Mouse (Mus musculus): Measurements from ENCODE around the gene Nosip. TPM values are rescaled to one million over a fixed set of nuclear protein-coding genes. Genes with fewer than 3 reads are reported as not detected.
"Not testable (repeated sequence)": the region's sequence is repeated elsewhere in the genome, so short reads cannot be mapped to it uniquely, and the experiment has no call there.

The Nosip gene
- 62.4 and 63.9 TPM in 2 replicates for polyA plus RNA-seq (2015; fragmentation: Nextera tagmentation; extraction: Ambion mirVana)

- no peaks in the 10 kb centered on the region for H3K36me3 ChIP-seq
- H3K27ac ChIP-seq (replicated peaks): peak within 1 kb of the TSS; percentile 96
- peak; percentile 89 for ATAC-seq (replicated peaks)
- no peaks in the 10 kb centered on the region for H3K9me3 ChIP-seq
- H3K4me3 ChIP-seq: peak within 1 kb of the TSS; percentile 95
- H3K9ac ChIP-seq (replicated peaks): peak within 1 kb of the TSS; percentile 66
- H3K27me3 ChIP-seq: no peaks in the 10 kb centered on the region
- peaks cover 34% of the 10 kb centered on the region for H3K4me1 ChIP-seq
- WGBS: under 1% methylated on average over 31 of the region's 31 CpGs
- peak within 1 kb of the TSS; percentile 56 for H3K4me2 ChIP-seq (replicated peaks)
Measured at GRCm38 (mm10) chr7:45062239-45062835, at the start of gene Nosip, which contains the start of gene Prrg2. TSS of gene Nosip (plus strand) at chr7:45062429. TSS of gene Prrg2 (minus strand) at chr7:45062677.

GRCm38 (mm10) chr7:45012824-45013223 is 49.4 kb upstream of the Nosip start:
- Histone ChIP-seq H3K9ac (replicated peaks) (no peak overlapping the region), H3K27ac (replicated peaks) (no peak overlapping the region), H3K4me2 (replicated peaks) (no peak overlapping the region), H3K4me1 (peaks cover 34% of the 10 kb centered on the region), H3K36me3 (peaks cover 52% of the 10 kb centered on the region), H3K9me3 (no peaks in the 10 kb centered on the region), H3K27me3 (no peaks in the 10 kb centered on the region), H3K4me3 (no peak overlapping the region)
- no peak for ATAC-seq (replicated peaks)
- 88% methylated on average over 4 of the region's 4 CpGs for WGBS

GRCm38 (mm10) chr7:45013366-45014095 is 48.7 kb upstream of the Nosip start:
- Histone ChIP-seq H3K4me3 (no peak overlapping the region), H3K4me1 (peaks cover 37% of the 10 kb centered on the region), H3K4me2 (replicated peaks) (no peak overlapping the region), H3K36me3 (peaks cover 45% of the 10 kb centered on the region), H3K9ac (replicated peaks) (no peak overlapping the region), H3K27ac (replicated peaks) (no peak overlapping the region), H3K9me3 (no peaks in the 10 kb centered on the region), H3K27me3 (no peaks in the 10 kb centered on the region)
- no peak for ATAC-seq (replicated peaks)
- 95% methylated on average over 16 of the region's 16 CpGs for WGBS

GRCm38 (mm10) chr7:45014096-45014451 is 48.2 kb upstream of the Nosip start:
- Histone ChIP-seq H3K4me2 (replicated peaks) (no peak overlapping the region), H3K4me1 (peaks cover 37% of the 10 kb centered on the region), H3K4me3 (no peak overlapping the region), H3K9ac (replicated peaks) (no peak overlapping the region), H3K36me3 (peaks cover 40% of the 10 kb centered on the region), H3K27ac (replicated peaks) (no peak overlapping the region), H3K9me3 (no peaks in the 10 kb centered on the region), H3K27me3 (peaks cover 2% of the 10 kb centered on the region)
- WGBS: 94% methylated on average over 3 of the region's 3 CpGs
- no peak for ATAC-seq (replicated peaks)

- H3K27me3 ChIP-seq: peaks cover 4% of the 10 kb centered on the region
- H3K4me2 ChIP-seq (replicated peaks): peak overlapping the region; percentile 86
- H3K4me3 ChIP-seq: peak overlapping the region; percentile 84
- WGBS: 2% methylated on average over 20 of the region's 20 CpGs
- peak overlapping the region; percentile 69 for H3K27ac ChIP-seq (replicated peaks)
- H3K36me3 ChIP-seq: peaks cover 26% of the 10 kb centered on the region
- no peak for ATAC-seq (replicated peaks)
- H3K4me1 ChIP-seq: peaks cover 37% of the 10 kb centered on the region
- peak overlapping the region; percentile 93 for H3K9ac ChIP-seq (replicated peaks)
- H3K9me3 ChIP-seq: no peaks in the 10 kb centered on the region
Measured at GRCm38 (mm10) chr7:45015344-45015956, 46.8 kb upstream of the Nosip start.

- Histone ChIP-seq H3K27ac (replicated peaks) (peak within 1 kb of the TSS; percentile 81), H3K36me3 (peaks cover 22% of the 10 kb centered on the region), H3K4me2 (replicated peaks) (peak within 1 kb of the TSS; percentile 86), H3K4me3 (peak within 1 kb of the TSS; percentile 84), H3K27me3 (peaks cover 4% of the 10 kb centered on the region), H3K9ac (replicated peaks) (peak within 1 kb of the TSS; percentile 93), H3K9me3 (no peaks in the 10 kb centered on the region), H3K4me1 (peaks cover 37% of the 10 kb centered on the region)
- peak; percentile 95 for ATAC-seq (replicated peaks)
- WGBS: under 1% methylated on average over 69 of the region's 69 CpGs
Measured at GRCm38 (mm10) chr7:45015957-45016612, 46.1 kb upstream of the Nosip start, which contains the start of gene Scaf1. TSS of gene Scaf1 (minus strand) at chr7:45016363.

DNA sequence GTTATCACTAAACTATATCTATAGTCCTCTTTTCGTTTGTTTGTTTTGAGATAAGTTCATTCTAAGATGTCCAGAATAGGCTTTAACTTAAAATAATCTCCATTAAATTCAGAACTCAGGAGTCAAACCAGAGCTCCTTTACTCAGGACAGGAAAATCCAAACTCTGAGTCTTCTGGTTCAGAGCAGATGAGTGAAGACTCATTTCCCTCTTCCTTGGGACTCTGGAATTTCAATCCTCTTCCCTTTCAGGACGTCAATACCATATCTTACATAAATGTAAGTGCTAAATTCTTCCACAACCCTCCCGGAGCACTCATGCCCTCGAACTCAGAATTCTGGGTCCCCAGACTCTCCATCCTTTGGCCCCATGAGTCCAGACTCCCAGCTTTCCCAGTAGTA is 45.5 kb upstream of the Nosip start:
- Histone ChIP-seq H3K4me3 (peak overlapping the region; percentile 84), H3K4me1 (peaks cover 37% of the 10 kb centered on the region), H3K9ac (replicated peaks) (peak overlapping the region; percentile 48), H3K36me3 (peaks cover 15% of the 10 kb centered on the region), H3K4me2 (replicated peaks) (peak overlapping the region; percentile 86), H3K27me3 (peaks cover 4% of the 10 kb centered on the region), H3K9me3 (no peaks in the 10 kb centered on the region), H3K27ac (replicated peaks) (peak overlapping the region; percentile 81)
- ATAC-seq (replicated peaks): no peak
- WGBS: 4% methylated on average over 4 of the region's 4 CpGs

DNA sequence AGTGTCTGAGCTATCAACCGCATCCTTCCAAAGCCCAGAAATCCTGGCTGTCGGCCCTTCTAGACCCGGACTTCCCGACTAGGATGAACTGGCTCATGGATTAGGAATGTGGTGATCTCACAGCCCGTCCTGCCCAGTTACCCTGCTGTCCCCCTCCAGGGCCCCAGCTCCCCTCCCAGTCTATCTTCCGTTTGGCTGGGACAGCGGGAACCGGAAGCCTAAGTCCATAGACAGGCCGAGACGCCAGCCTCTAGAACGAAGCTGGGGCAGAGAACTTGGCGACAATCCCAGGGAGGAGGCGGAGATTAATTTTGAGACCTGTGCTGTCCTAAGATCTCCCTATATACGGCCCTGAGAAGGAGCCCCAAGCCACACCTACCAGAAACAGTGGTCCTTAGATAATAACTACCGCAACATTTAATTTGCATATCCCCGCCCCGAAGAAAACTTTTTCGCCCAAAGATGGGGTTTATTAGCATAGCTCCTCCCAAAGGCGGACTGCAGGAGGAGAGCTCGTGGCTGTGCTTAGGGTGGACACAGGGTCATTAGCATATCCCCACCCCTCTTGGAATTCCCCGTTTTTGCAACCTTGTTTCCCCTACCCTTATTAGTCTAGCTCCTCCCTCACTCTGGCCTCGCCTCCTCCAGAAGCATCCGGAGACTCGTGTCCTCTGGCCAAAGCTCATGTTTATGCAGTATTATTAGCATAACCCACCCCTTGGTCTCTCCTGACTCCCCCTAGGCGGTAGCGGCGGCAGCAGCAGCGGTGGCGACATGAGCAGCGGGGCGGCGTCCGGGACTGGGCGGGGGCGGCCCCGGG is 44.8 kb upstream of the Nosip start, which contains the start of gene Rras:
Rras (plus strand) TSS at position 720 of the 820 bp plus-strand sequence.
- Histone ChIP-seq H3K4me2 (replicated peaks) (peak within 1 kb of the TSS; percentile 86), H3K9ac (replicated peaks) (peak within 1 kb of the TSS; percentile 48)

DNA sequence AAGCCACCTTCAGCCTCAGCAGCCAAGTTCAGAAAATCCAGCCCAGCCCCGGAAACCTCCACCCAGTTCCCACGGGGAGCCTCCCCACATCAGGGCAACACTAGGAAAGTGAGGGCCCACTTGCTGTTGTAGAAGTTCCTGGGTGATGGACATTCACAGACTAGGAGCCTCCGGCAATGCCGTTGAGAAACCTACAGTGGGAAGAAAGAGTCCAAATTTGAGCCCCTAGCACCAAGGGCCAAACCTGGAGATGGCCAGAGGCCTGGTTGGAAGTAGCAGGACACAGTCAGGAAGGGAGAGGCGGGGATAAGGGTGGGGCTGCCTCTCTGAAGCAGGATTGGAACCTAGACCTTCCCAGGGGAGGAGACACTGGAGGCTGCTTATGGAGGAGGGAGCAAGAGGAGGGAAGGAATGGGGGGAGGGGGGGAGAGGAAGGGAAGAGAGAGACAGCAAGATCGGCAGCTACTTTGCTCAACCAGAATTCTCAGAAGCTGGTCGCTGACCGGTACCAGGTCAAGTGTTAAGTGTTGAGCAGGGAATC is 43.1 kb upstream of the Nosip start:
- 48% methylated on average over 8 of the region's 8 CpGs for WGBS
- no peak overlapping the region for H3K4me2 ChIP-seq (replicated peaks)
- H3K27ac ChIP-seq (replicated peaks): no peak overlapping the region

More for the DNA sequence above, 44.8 kb upstream of the Nosip start, which contains the start of gene Rras:
- ATAC-seq (replicated peaks): peak; percentile 71
- peak within 1 kb of the TSS; percentile 81 for H3K27ac ChIP-seq (replicated peaks)
- H3K27me3 ChIP-seq: peaks cover 4% of the 10 kb centered on the region
- H3K9me3 ChIP-seq: no peaks in the 10 kb centered on the region
- peaks cover 8% of the 10 kb centered on the region for H3K36me3 ChIP-seq
- peaks cover 37% of the 10 kb centered on the region for H3K4me1 ChIP-seq
- WGBS: under 1% methylated on average over 36 of the region's 36 CpGs
- H3K4me3 ChIP-seq: peak within 1 kb of the TSS; percentile 84

DNA sequence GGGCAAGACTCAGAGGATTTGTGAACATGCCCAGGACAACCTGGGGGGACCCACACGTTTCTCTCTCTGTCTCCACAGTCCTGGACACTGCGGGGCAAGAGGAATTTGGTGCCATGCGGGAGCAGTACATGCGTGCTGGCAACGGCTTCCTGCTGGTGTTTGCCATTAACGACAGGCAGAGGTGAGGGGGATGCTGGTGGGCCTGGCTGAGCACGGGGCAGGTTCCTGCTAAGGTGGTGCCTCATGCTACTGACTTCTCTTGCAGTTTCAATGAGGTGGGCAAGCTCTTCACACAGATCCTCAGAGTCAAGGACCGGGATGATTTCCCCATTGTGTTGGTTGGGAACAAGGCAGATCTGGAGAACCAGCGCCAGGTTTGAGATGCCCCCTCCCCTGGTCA is 42.0 kb upstream of the Nosip start:
- Histone ChIP-seq H3K36me3 (no peaks in the 10 kb centered on the region), H3K27ac (replicated peaks) (no peak overlapping the region), H3K9me3 (no peaks in the 10 kb centered on the region), H3K4me2 (replicated peaks) (no peak overlapping the region), H3K27me3 (peaks cover 4% of the 10 kb centered on the region), H3K4me1 (peaks cover 18% of the 10 kb centered on the region), H3K4me3 (no peak overlapping the region), H3K9ac (replicated peaks) (no peak overlapping the region)
- WGBS: 80% methylated on average over 9 of the region's 9 CpGs
- ATAC-seq (replicated peaks): no peak

More for the DNA sequence above, 43.1 kb upstream of the Nosip start:
- Histone ChIP-seq H3K27me3 (peaks cover 4% of the 10 kb centered on the region), H3K4me3 (no peak overlapping the region), H3K4me1 (peaks cover 30% of the 10 kb centered on the region), H3K36me3 (no peaks in the 10 kb centered on the region), H3K9me3 (no peaks in the 10 kb centered on the region), H3K9ac (replicated peaks) (no peak overlapping the region)
- ATAC-seq (replicated peaks): no peak

- H3K4me3 ChIP-seq; H3K9me3 ChIP-seq; H3K4me2 ChIP-seq (replicated peaks); H3K27me3 ChIP-seq; H3K27ac ChIP-seq (replicated peaks); ATAC-seq (replicated peaks); H3K4me1 ChIP-seq; H3K9ac ChIP-seq (replicated peaks): not testable (repeated sequence)
- peaks cover 25% of the 10 kb centered on the region for H3K36me3 ChIP-seq
- WGBS: 86% methylated on average over 5 of the region's 5 CpGs
Measured at GRCm38 (mm10) chr7:45023711-45024110, 38.5 kb upstream of the Nosip start.
